12 mouse cellular contexts compared by ENCODE assay signal in the genomic region with DNA sequence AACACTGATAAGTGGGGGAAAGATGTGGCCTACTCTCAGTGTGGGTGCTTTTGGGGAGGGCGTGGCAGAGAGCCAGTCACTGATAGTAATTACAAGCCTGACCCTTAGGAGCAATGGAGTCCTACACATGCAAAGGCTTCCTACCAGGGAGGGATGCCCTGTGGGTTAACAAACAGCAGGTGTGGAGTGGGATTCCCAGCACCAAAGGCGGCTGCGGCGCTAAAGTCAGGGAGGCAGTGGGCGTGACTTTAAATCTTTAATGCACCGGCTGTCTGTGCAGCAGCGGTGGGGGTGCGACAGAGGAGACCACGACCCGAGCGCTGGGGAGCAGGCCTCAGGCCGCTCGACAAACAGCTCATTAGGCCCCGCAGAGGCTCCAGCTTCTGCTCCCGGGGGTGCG. TPM values are rescaled to one million over a fixed set of nuclear protein-coding genes. Genes with fewer than 3 reads are reported as not detected.
DNase-seq lines count a peak whose midpoint lies in the region; ATAC-seq and TF ChIP-seq lines count a peak whose summit lies in the region.
"Not testable (repeated sequence)": the region's sequence is repeated elsewhere in the genome, so short reads cannot be mapped to it uniquely, and the experiment has no call there.
"Had no signal": no experiment of that assay in that cellular context is flagged by ENCODE, and none has a peak within 500 bp of the region (broad histone marks: within the 10 kb centered on the region; RNA-seq: fewer than 3 reads in every experiment).

No protein-coding gene starts in this region.

- not testable (repeated sequence) for H3K9me3 ChIP-seq in embryonic facial prominence, embryonic 12.5 days; hindbrain, embryonic 15.5 days; liver, embryonic 15.5 days (replicated peaks); midbrain, postnatal 0 days (ENCODE audit: low read length)

- DNase-seq in NIH3T3 (ENCODE audit: low read depth) = peak; percentile 20
- DNase-seq in heart, adult 11 months = peak; percentile 94
- DNase-seq in kidney, postnatal 10 days = peak; percentile 40
- DNase-seq in midbrain, postnatal 0 days (ENCODE audit: low spot score) = not testable (repeated sequence)
- DNase-seq in testis, postnatal 10 days (ENCODE audit: low spot score) = peak; percentile 46

- ATAC-seq in embryonic facial prominence, embryonic 12.5 days (ENCODE audit: insufficient number of reproducible peaks, insufficient read depth, low FRiP score, low TSS enrichment); hindbrain, embryonic 15.5 days (ENCODE audit: low FRiP score, low read depth); liver, embryonic 15.5 days (ENCODE audit: insufficient read depth); midbrain, postnatal 0 days (ENCODE audit: low FRiP score): not testable (repeated sequence)

- 6% methylated on average over 10 of the region's 16 CpGs for WGBS in embryonic facial prominence, embryonic 12.5 days
- 5% methylated on average over 10 of the region's 16 CpGs for WGBS in hindbrain, embryonic 15.5 days
- 8% methylated on average over 7 of the region's 16 CpGs for WGBS in liver, embryonic 15.5 days (ENCODE audit: insufficient replicate concordance)
- WGBS in midbrain, postnatal 0 days = 5% methylated on average over 4 of the region's 16 CpGs

- H3K4me3 ChIP-seq in embryonic facial prominence, embryonic 12.5 days = peak overlapping the region; percentile 22
- H3K4me3 ChIP-seq in hindbrain, embryonic 15.5 days = peak overlapping the region; percentile 36
- peak overlapping the region; percentile 41 for H3K4me3 ChIP-seq in liver, embryonic 15.5 days (replicated peaks)
- peak overlapping the region; percentile 31 for H3K4me3 ChIP-seq in midbrain, postnatal 0 days (ENCODE audit: low read depth, low read length)

- not testable (repeated sequence) for H3K36me3 ChIP-seq in embryonic facial prominence, embryonic 12.5 days; hindbrain, embryonic 15.5 days; liver, embryonic 15.5 days (replicated peaks); midbrain, postnatal 0 days (ENCODE audit: insufficient read depth, low read length)

- H3K4me1 ChIP-seq in embryonic facial prominence, embryonic 12.5 days; liver, embryonic 15.5 days (replicated peaks); midbrain, postnatal 0 days (ENCODE audit: insufficient read depth, low read length): not testable (repeated sequence)
- peaks cover 12% of the 10 kb centered on the region for H3K4me1 ChIP-seq in hindbrain, embryonic 15.5 days (replicated peaks)

- H3K4me2 ChIP-seq in embryonic facial prominence, embryonic 12.5 days (replicated peaks) = peak overlapping the region; percentile 38; the same call in 1 of the 2 replicates
- peak overlapping the region; percentile 53 for H3K4me2 ChIP-seq in hindbrain, embryonic 15.5 days
- peak overlapping the region; percentile 62 for H3K4me2 ChIP-seq in liver, embryonic 15.5 days
- peak overlapping the region; percentile 38 for H3K4me2 ChIP-seq in midbrain, postnatal 0 days (ENCODE audit: low read depth, low read length, poor library complexity, severe bottlenecking)

- H3K9ac ChIP-seq in embryonic facial prominence, embryonic 12.5 days; liver, embryonic 15.5 days; midbrain, postnatal 0 days (replicated peaks; ENCODE audit: low read length, poor library complexity, severe bottlenecking): not testable (repeated sequence)
- 0 out of 2 replicates have a peak overlapping the region, but pooled peaks have one; percentile 31 for H3K9ac ChIP-seq in hindbrain, embryonic 15.5 days

- not testable (repeated sequence) for H3K27ac ChIP-seq in embryonic facial prominence, embryonic 12.5 days; hindbrain, embryonic 15.5 days (replicated peaks); liver, embryonic 15.5 days (replicated peaks); midbrain, postnatal 0 days (ENCODE audit: low read depth, low read length)

- not testable (repeated sequence) for TF ChIP-seq CTCF in midbrain, postnatal 0 days (IDR thresholded peaks at IDR 0.05)

- H3K27me3 ChIP-seq in embryonic facial prominence, embryonic 12.5 days; hindbrain, embryonic 15.5 days; liver, embryonic 15.5 days; midbrain, postnatal 0 days (ENCODE audit: insufficient read depth, low read length): not testable (repeated sequence)

RNA-seq across cellular contexts. Expression of a gene that starts 1.1 kb away (rescaled TPM):
- 71.7 and 81.6 TPM in 2 replicates for polyA plus RNA-seq in embryonic facial prominence, embryonic 12.5 days (2016; fragmentation: Nextera tagmentation; extraction: Ambion mirVana)
- polyA plus RNA-seq in hindbrain, embryonic 15.5 days (2015; fragmentation: Nextera tagmentation; extraction: Ambion mirVana) = 258 and 281 TPM in 2 replicates
- 7.3 and 8.2 TPM in 2 replicates for polyA plus RNA-seq in liver, embryonic 15.5 days (2015; fragmentation: Nextera tagmentation; extraction: Ambion mirVana)
- total RNA-seq in midbrain, postnatal 0 days (2014; rRNA removed) = 191 and 237 TPM in 2 replicates
- 318 and 329 TPM in 2 replicates for polyA plus RNA-seq in midbrain, postnatal 0 days (2015; fragmentation: Nextera tagmentation; extraction: Ambion mirVana)

RNA-seq across cellular contexts. Expression of a gene that starts 17.0 kb away (rescaled TPM):
- polyA plus RNA-seq in embryonic facial prominence, embryonic 12.5 days (2016; fragmentation: Nextera tagmentation; extraction: Ambion mirVana) = 74.1 and 76.6 TPM in 2 replicates
- polyA plus RNA-seq in hindbrain, embryonic 15.5 days (2015; fragmentation: Nextera tagmentation; extraction: Ambion mirVana) = 78.5 and 79.3 TPM in 2 replicates
- polyA plus RNA-seq in liver, embryonic 15.5 days (2015; fragmentation: Nextera tagmentation; extraction: Ambion mirVana) = 47.3 and 59.1 TPM in 2 replicates
- 34.1 and 45.4 TPM in 2 replicates for total RNA-seq in midbrain, postnatal 0 days (2014; rRNA removed)
- polyA plus RNA-seq in midbrain, postnatal 0 days (2015; fragmentation: Nextera tagmentation; extraction: Ambion mirVana) = 44.8 and 55.4 TPM in 2 replicates

RNA-seq across cellular contexts. Expression of a gene that starts 17.9 kb away (rescaled TPM):
- polyA plus RNA-seq in embryonic facial prominence, embryonic 12.5 days (2016; fragmentation: Nextera tagmentation; extraction: Ambion mirVana) = 40.4 and 41.5 TPM in 2 replicates
- 48.0 and 53.9 TPM in 2 replicates for polyA plus RNA-seq in hindbrain, embryonic 15.5 days (2015; fragmentation: Nextera tagmentation; extraction: Ambion mirVana)
- polyA plus RNA-seq in liver, embryonic 15.5 days (2015; fragmentation: Nextera tagmentation; extraction: Ambion mirVana) = 29.9 and 36.0 TPM in 2 replicates
- 53.7 and 68.1 TPM in 2 replicates for total RNA-seq in midbrain, postnatal 0 days (2014; rRNA removed)
- 54.0 and 60.0 TPM in 2 replicates for polyA plus RNA-seq in midbrain, postnatal 0 days (2015; fragmentation: Nextera tagmentation; extraction: Ambion mirVana)

RNA-seq across cellular contexts. Expression of a gene that starts 42.0 kb away (rescaled TPM):
- polyA plus RNA-seq in embryonic facial prominence, embryonic 12.5 days (2016; fragmentation: Nextera tagmentation; extraction: Ambion mirVana) = 0.18 TPM in 1 of 2 replicates, not detected in the other
- 0.86 and 1.1 TPM in 2 replicates for polyA plus RNA-seq in hindbrain, embryonic 15.5 days (2015; fragmentation: Nextera tagmentation; extraction: Ambion mirVana)
- polyA plus RNA-seq in liver, embryonic 15.5 days (2015; fragmentation: Nextera tagmentation; extraction: Ambion mirVana) = not detected in 2 replicates
- total RNA-seq in midbrain, postnatal 0 days (2014; rRNA removed) = 0.27 and 0.33 TPM in 2 replicates
- 0.42 and 0.48 TPM in 2 replicates for polyA plus RNA-seq in midbrain, postnatal 0 days (2015; fragmentation: Nextera tagmentation; extraction: Ambion mirVana)
- total RNA-seq: gastrocnemius, adult 18-20 months; heart, postnatal 4 days; layer of hippocampus, postnatal 10 days had no signal
- polyA plus RNA-seq: CD4-positive, CD25-positive, alpha-beta regulatory T cell, adult 4 months had no signal

RNA-seq across cellular contexts. Expression of a gene that starts 50.0 kb away (rescaled TPM):
- 117 and 122 TPM in 2 replicates for polyA plus RNA-seq in embryonic facial prominence, embryonic 12.5 days (2016; fragmentation: Nextera tagmentation; extraction: Ambion mirVana)
- polyA plus RNA-seq in hindbrain, embryonic 15.5 days (2015; fragmentation: Nextera tagmentation; extraction: Ambion mirVana) = 298 and 299 TPM in 2 replicates
- 64.1 and 67.2 TPM in 2 replicates for polyA plus RNA-seq in liver, embryonic 15.5 days (2015; fragmentation: Nextera tagmentation; extraction: Ambion mirVana)
- total RNA-seq in midbrain, postnatal 0 days (2014; rRNA removed) = 122 and 150 TPM in 2 replicates
- polyA plus RNA-seq in midbrain, postnatal 0 days (2015; fragmentation: Nextera tagmentation; extraction: Ambion mirVana) = 308 and 345 TPM in 2 replicates
